Mouse (Mus musculus) urinary bladder, postnatal 0 days (tissue): ENCODE measurements around the gene Trim44. TPM values are rescaled to one million over a fixed set of nuclear protein-coding genes. Genes with fewer than 3 reads are reported as not detected.

ENCODE experiments used
- polyA plus RNA-seq: library from polyadenylated mRNA; unstranded; fragments of >200 nt; fragmentation: Nextera tagmentation; extraction: Ambion mirVana; gene quantifications from 2 replicates; pipeline ENCODE4 v1.2.1, GENCODE M21; 2015

Gene Trim44
- polyA plus RNA-seq = 11.5 and 15.2 TPM in 2 replicates

DNA sequence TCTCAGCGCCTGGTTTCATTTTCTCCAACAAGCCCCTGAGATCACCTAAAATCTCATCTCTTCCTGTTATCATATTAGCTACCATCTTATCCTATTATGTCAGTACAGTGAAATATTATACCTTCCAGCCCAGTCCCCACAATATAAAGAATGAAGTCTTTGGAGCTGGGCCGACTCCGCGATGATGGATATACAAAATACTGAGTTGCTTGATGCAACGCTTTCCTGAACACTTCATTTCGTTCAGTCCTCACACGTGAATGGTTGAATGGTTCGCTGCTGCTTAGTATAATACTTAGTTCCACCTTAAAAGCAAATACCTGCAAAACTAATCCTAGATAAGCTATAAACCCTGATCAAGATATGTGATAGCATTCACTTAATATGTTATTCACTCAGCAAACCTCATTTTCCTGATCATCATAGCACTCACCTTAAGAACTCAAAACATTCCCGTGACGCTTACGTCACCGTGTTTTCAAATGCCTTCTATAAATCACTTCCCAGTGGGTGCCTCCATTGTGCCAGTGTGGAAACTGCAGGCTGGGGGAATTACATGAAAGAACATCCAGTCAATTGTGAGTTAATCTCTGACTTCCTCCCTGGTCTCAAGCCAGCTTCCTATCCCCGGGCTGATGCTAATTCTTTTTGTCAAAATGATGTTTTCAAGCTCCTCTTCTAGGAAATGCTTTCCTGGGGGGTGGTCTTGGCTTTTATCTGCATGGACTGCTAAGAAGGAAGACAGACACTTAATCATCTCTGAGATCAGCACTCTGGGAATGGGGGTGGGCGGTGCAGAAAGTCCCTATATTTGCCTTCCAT, at the start of gene Trim44:
Gene Trim44 (minus strand): TSS at position 466 of the 822 bp plus-strand sequence.

DNA sequence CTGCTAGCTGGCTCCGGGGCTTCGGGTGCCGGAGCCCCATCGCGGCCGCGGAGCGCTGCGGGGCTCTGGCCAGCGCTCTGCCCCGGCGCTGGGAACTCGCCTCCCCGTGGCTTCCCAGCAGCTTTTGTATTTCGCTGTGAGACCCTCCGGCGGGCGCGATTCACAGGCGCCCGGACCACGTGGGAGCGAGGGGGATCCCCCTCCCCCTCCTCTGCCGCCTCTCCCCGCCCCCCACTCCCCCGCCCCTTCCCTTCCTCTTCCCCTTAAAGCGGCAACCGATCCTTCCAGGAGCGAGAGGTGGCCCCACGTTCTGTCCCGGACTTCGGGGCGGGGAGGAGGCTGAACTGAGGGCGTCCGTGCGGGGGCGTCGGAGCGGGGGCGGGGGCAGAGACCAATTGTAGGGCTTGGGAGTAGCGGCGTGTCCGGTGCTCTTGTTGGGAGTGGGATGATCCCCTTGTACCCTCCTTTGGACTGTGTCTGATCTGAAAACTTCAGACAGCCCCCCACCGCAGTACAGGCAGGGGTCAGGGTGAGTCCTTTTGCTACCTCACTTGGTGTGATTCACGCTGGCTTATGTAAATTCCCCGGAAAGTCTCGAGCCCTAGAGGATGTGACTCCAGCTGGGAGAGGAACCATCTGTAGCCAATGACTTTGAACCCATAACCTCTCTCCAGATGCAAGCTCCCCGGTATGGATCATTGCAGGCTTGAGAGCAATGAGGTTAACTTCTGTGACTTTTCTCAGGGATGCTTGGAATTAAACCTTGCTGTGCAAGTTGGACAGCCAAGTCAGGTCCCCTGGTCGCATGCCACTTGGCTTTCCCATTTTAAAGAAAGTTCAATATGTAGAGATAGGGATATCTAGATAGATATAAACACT, 44.3 kb upstream of the Trim44 start, which contains the start of gene Fjx1:
Gene Fjx1 (minus strand): TSS at position 829 of the 879 bp plus-strand sequence.

Other genes starting within 250 kb of the Trim44 start
- 6.2 and 7.6 TPM in 2 replicates for gene Ldlrad3, start 221.4 kb downstream of the Trim44 start, polyA plus RNA-seq
- 5.8 and 7.5 TPM in 2 replicates for gene Fjx1, start 44.7 kb upstream of the Trim44 start, polyA plus RNA-seq
- gene Pamr1, start 142.2 kb upstream of the Trim44 start, polyA plus RNA-seq = 81.0 and 82.5 TPM in 2 replicates